Comparison of ENCODE assay signal across 16 mouse cellular contexts in the genomic region with DNA sequence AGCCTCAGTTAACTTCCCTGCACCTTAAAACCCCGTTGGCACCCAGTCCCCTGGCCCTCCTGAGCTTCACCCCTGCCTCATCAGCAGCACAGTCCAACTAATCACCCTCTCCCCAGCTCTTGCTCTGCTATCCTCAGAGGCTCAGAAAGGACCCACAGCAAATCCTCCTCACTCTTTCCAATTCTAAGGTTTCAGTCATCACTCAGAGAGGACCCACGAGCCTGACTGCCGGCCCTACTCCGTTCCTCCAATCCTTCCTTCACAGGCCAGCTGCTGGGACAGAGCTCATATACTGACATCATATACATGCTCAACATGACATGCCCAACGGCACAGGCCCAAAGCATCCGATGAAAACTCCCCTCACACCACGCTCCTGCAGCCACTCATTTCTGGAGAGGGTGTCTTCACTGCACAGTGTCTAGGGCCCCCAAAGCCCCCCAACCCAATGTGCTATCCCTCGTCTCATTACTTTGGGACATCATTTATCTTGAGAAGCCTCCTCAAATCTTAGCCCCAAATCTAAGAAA. TPM values are rescaled to one million over a fixed set of nuclear protein-coding genes. Genes with fewer than 3 reads are reported as not detected.
DNase-seq lines count a peak whose midpoint lies in the region; ATAC-seq lines count a peak whose summit lies in the region.
"Had no signal": no experiment of that assay in that cellular context is flagged by ENCODE, and none has a peak within 500 bp of the region (broad histone marks: within the 10 kb centered on the region; RNA-seq: fewer than 3 reads in every experiment).

No protein-coding gene starts in this region.

- H3K4me3 ChIP-seq in forebrain, embryonic 15.5 days, result peak overlapping the region; percentile 2; the same call in 1 of the 2 replicates
- H3K4me3 ChIP-seq in forebrain, embryonic 12.5 days (replicated peaks), result no peak overlapping the region
- H3K4me3 ChIP-seq in hindbrain, embryonic 14.5 days (replicated peaks; ENCODE audit: low read length), result peak overlapping the region; percentile 48; the same call in 1 of the 2 replicates
- H3K4me3 ChIP-seq in hindbrain, embryonic 10.5 days, result no peak overlapping the region
- H3K4me3 ChIP-seq in embryonic facial prominence, embryonic 10.5 days, result no peak overlapping the region
- no peak overlapping the region; the same call in 1 of the 2 replicates for H3K4me3 ChIP-seq in midbrain, embryonic 15.5 days
- H3K4me3 ChIP-seq: erythroblast, embryonic 14.5 days; lung, embryonic 15.5 days had no signal

- H3K27ac ChIP-seq in forebrain, embryonic 15.5 days (replicated peaks), result no peak overlapping the region
- H3K27ac ChIP-seq in forebrain, embryonic 12.5 days, result no peak overlapping the region
- no peak overlapping the region for H3K27ac ChIP-seq in hindbrain, embryonic 14.5 days
- no peak overlapping the region for H3K27ac ChIP-seq in hindbrain, embryonic 10.5 days
- H3K27ac ChIP-seq in embryonic facial prominence, embryonic 10.5 days (replicated peaks), result no peak overlapping the region
- no peak overlapping the region for H3K27ac ChIP-seq in midbrain, embryonic 15.5 days
- H3K27ac ChIP-seq: lung, embryonic 15.5 days had no signal

- intact Hi-C loops in gastrocnemius, postnatal 14 days (cut with DNase I; ENCODE audit: low total_unique reads), result no loop called here

- peaks cover 14% of the 10 kb centered on the region; the same call in 1 of the 2 replicates for H3K4me1 ChIP-seq in forebrain, embryonic 15.5 days
- H3K4me1 ChIP-seq in forebrain, embryonic 12.5 days, result peaks cover 15% of the 10 kb centered on the region
- H3K4me1 ChIP-seq in hindbrain, embryonic 14.5 days (replicated peaks; ENCODE audit: control insufficient read depth, insufficient read depth, low read length), result peaks cover 8% of the 10 kb centered on the region; the same call in 1 of the 2 replicates
- peaks cover 30% of the 10 kb centered on the region for H3K4me1 ChIP-seq in hindbrain, embryonic 10.5 days (replicated peaks)
- H3K4me1 ChIP-seq in embryonic facial prominence, embryonic 10.5 days, result peaks cover 16% of the 10 kb centered on the region
- H3K4me1 ChIP-seq in midbrain, embryonic 15.5 days, result peaks cover 17% of the 10 kb centered on the region; the same call in 1 of the 2 replicates

- H3K9ac ChIP-seq in forebrain, embryonic 15.5 days (replicated peaks), result no peak overlapping the region
- no peak overlapping the region for H3K9ac ChIP-seq in forebrain, embryonic 12.5 days
- H3K9ac ChIP-seq in hindbrain, embryonic 14.5 days, result peak overlapping the region; percentile 63; the same call in 1 of the 2 replicates
- H3K9ac ChIP-seq in midbrain, embryonic 15.5 days, result no peak overlapping the region
- H3K9ac ChIP-seq: lung, embryonic 15.5 days had no signal

- DNase-seq in hindbrain, embryonic 14.5 days (ENCODE audit: low spot score), result no peak
- no peak for DNase-seq in hindbrain, embryonic 10.5 days (ENCODE audit: low spot score)
- DNase-seq in embryonic facial prominence, embryonic 10.5 days (ENCODE audit: low spot score), result peak; percentile 7
- DNase-seq in gastrocnemius, postnatal 14 days, result no peak
- DNase-seq: adrenal gland, adult 8-10 months; gastrocnemius, postnatal 36 days; kidney, adult 18-20 months; left cerebral cortex, postnatal 4 days; thymus, adult 18-20 months had no signal

- H3K4me2 ChIP-seq in forebrain, embryonic 15.5 days (replicated peaks), result peak overlapping the region; percentile 76; the same call in 1 of the 2 replicates
- no peak overlapping the region for H3K4me2 ChIP-seq in forebrain, embryonic 12.5 days
- peak overlapping the region; percentile 65 for H3K4me2 ChIP-seq in hindbrain, embryonic 14.5 days (replicated peaks)
- peak overlapping the region; percentile 78 for H3K4me2 ChIP-seq in midbrain, embryonic 15.5 days

- WGBS in forebrain, embryonic 15.5 days, result 77% methylated on average over 8 of the region's 8 CpGs
- WGBS in forebrain, embryonic 12.5 days, result 77% methylated on average over 8 of the region's 8 CpGs
- WGBS in hindbrain, embryonic 14.5 days, result 81% methylated on average over 8 of the region's 8 CpGs
- 85% methylated on average over 8 of the region's 8 CpGs for WGBS in hindbrain, embryonic 10.5 days
- WGBS in embryonic facial prominence, embryonic 10.5 days, result 80% methylated on average over 8 of the region's 8 CpGs
- 77% methylated on average over 8 of the region's 8 CpGs for WGBS in midbrain, embryonic 15.5 days

- H3K27me3 ChIP-seq in forebrain, embryonic 15.5 days, result no peaks in the 10 kb centered on the region
- H3K27me3 ChIP-seq in forebrain, embryonic 12.5 days, result 0 out of 2 replicates have a peak, but pooled peaks cover 10% of the 10 kb centered on the region
- H3K27me3 ChIP-seq in hindbrain, embryonic 14.5 days (ENCODE audit: control insufficient read depth, insufficient read depth, low read length), result no peaks in the 10 kb centered on the region
- peaks cover 10% of the 10 kb centered on the region; the same call in 1 of the 2 replicates for H3K27me3 ChIP-seq in hindbrain, embryonic 10.5 days (ENCODE audit: insufficient read depth, poor library complexity, severe bottlenecking)
- H3K27me3 ChIP-seq in embryonic facial prominence, embryonic 10.5 days (replicated peaks; ENCODE audit: low read depth, poor library complexity, severe bottlenecking), result peaks cover 18% of the 10 kb centered on the region
- no peaks in the 10 kb centered on the region for H3K27me3 ChIP-seq in midbrain, embryonic 15.5 days (replicated peaks)
- H3K27me3 ChIP-seq: lung, embryonic 15.5 days had no signal

- ATAC-seq in forebrain, embryonic 15.5 days (replicated peaks), result no peak
- ATAC-seq in forebrain, embryonic 12.5 days (ENCODE audit: low FRiP score), result no peak
- ATAC-seq in hindbrain, embryonic 14.5 days (ENCODE audit: low FRiP score), result no peak
- ATAC-seq in midbrain, embryonic 15.5 days (replicated peaks), result no peak
- no peak for ATAC-seq in frontal cortex, adult (ENCODE audit: low TSS enrichment)

- peaks cover 21% of the 10 kb centered on the region for H3K36me3 ChIP-seq in forebrain, embryonic 15.5 days
- peaks cover 21% of the 10 kb centered on the region for H3K36me3 ChIP-seq in forebrain, embryonic 12.5 days (replicated peaks)
- H3K36me3 ChIP-seq in hindbrain, embryonic 14.5 days (replicated peaks; ENCODE audit: control insufficient read depth, insufficient read depth), result peaks cover 23% of the 10 kb centered on the region
- peaks cover 25% of the 10 kb centered on the region for H3K36me3 ChIP-seq in hindbrain, embryonic 10.5 days
- H3K36me3 ChIP-seq in embryonic facial prominence, embryonic 10.5 days (replicated peaks), result peaks cover 25% of the 10 kb centered on the region
- peaks cover 19% of the 10 kb centered on the region; the same call in 1 of the 2 replicates for H3K36me3 ChIP-seq in midbrain, embryonic 15.5 days (replicated peaks)

- H3K9me3 ChIP-seq in forebrain, embryonic 15.5 days, result no peaks in the 10 kb centered on the region
- H3K9me3 ChIP-seq in forebrain, embryonic 12.5 days, result no peaks in the 10 kb centered on the region
- no peaks in the 10 kb centered on the region for H3K9me3 ChIP-seq in hindbrain, embryonic 14.5 days (ENCODE audit: control insufficient read depth, low read length)
- no peaks in the 10 kb centered on the region for H3K9me3 ChIP-seq in hindbrain, embryonic 10.5 days
- H3K9me3 ChIP-seq in embryonic facial prominence, embryonic 10.5 days, result no peaks in the 10 kb centered on the region
- no peaks in the 10 kb centered on the region for H3K9me3 ChIP-seq in midbrain, embryonic 15.5 days
- H3K9me3 ChIP-seq: lung, embryonic 15.5 days had no signal

RNA-seq across cellular contexts. Expression of gene Ppfia4, which starts 10.1 kb away (rescaled TPM):
- 9.3 and 11.3 TPM in 2 replicates for polyA plus RNA-seq in forebrain, embryonic 15.5 days (2015; fragmentation: Nextera tagmentation; extraction: Ambion mirVana)
- 3.1 and 3.2 TPM in 2 replicates for polyA plus RNA-seq in forebrain, embryonic 12.5 days (2016; fragmentation: Nextera tagmentation; extraction: Ambion mirVana)
- 20.4 and 22.3 TPM in 2 replicates for polyA plus RNA-seq in hindbrain, embryonic 14.5 days (2014; fragmentation: Nextera tagmentation; extraction: Ambion mirVana)
- 3.2 and 4.1 TPM in 2 replicates for polyA plus RNA-seq in hindbrain, embryonic 10.5 days (2016; fragmentation: Nextera tagmentation; extraction: Ambion mirVana)
- 2.4 and 2.5 TPM in 2 replicates for polyA plus RNA-seq in embryonic facial prominence, embryonic 10.5 days (2016; fragmentation: Nextera tagmentation; extraction: Ambion mirVana)
- 18.9 and 20.4 TPM in 2 replicates for polyA plus RNA-seq in midbrain, embryonic 15.5 days (2015; fragmentation: Nextera tagmentation; extraction: Ambion mirVana)
- 1 to 10 TPM; 4.3 to 6.7 TPM for total RNA-seq in gastrocnemius, postnatal 14 days (2021)

RNA-seq across cellular contexts. Expression of gene Tmem183a, which starts 18.9 kb away (rescaled TPM):
- polyA plus RNA-seq in forebrain, embryonic 15.5 days (2015; fragmentation: Nextera tagmentation; extraction: Ambion mirVana), result 139 and 150 TPM in 2 replicates
- 130 and 131 TPM in 2 replicates for polyA plus RNA-seq in forebrain, embryonic 12.5 days (2016; fragmentation: Nextera tagmentation; extraction: Ambion mirVana)
- 134 and 140 TPM in 2 replicates for polyA plus RNA-seq in hindbrain, embryonic 14.5 days (2014; fragmentation: Nextera tagmentation; extraction: Ambion mirVana)
- polyA plus RNA-seq in hindbrain, embryonic 10.5 days (2016; fragmentation: Nextera tagmentation; extraction: Ambion mirVana), result 108 and 132 TPM in 2 replicates
- 119 and 126 TPM in 2 replicates for polyA plus RNA-seq in embryonic facial prominence, embryonic 10.5 days (2016; fragmentation: Nextera tagmentation; extraction: Ambion mirVana)
- polyA plus RNA-seq in midbrain, embryonic 15.5 days (2015; fragmentation: Nextera tagmentation; extraction: Ambion mirVana), result 144 and 147 TPM in 2 replicates
- 10 to 100 TPM; 13.8 to 19.5 TPM for total RNA-seq in gastrocnemius, postnatal 14 days (2021)

RNA-seq across cellular contexts. Expression of gene 4933406M09Rik, which starts 42.9 kb away (rescaled TPM):
- polyA plus RNA-seq in forebrain, embryonic 15.5 days (2015; fragmentation: Nextera tagmentation; extraction: Ambion mirVana), result not detected in 2 replicates
- not detected in 2 replicates for polyA plus RNA-seq in forebrain, embryonic 12.5 days (2016; fragmentation: Nextera tagmentation; extraction: Ambion mirVana)
- not detected in 2 replicates for polyA plus RNA-seq in hindbrain, embryonic 14.5 days (2014; fragmentation: Nextera tagmentation; extraction: Ambion mirVana)
- not detected in 2 replicates for polyA plus RNA-seq in hindbrain, embryonic 10.5 days (2016; fragmentation: Nextera tagmentation; extraction: Ambion mirVana)
- not detected in 2 replicates for polyA plus RNA-seq in embryonic facial prominence, embryonic 10.5 days (2016; fragmentation: Nextera tagmentation; extraction: Ambion mirVana)
- not detected in 2 replicates for polyA plus RNA-seq in midbrain, embryonic 15.5 days (2015; fragmentation: Nextera tagmentation; extraction: Ambion mirVana)
- total RNA-seq in gastrocnemius, postnatal 14 days (2021), result not detected
- total RNA-seq: adrenal gland, adult 8-10 months; gastrocnemius, postnatal 36 days; layer of hippocampus, adult 8-10 months; left cerebral cortex, postnatal 4 days had no signal
- polyA plus RNA-seq: lung, embryonic 15.5 days had no signal

RNA-seq across cellular contexts. Expression of gene Myog, which starts 53.1 kb away (rescaled TPM):
- 0.22 TPM in 1 of 2 replicates, not detected in the other for polyA plus RNA-seq in forebrain, embryonic 15.5 days (2015; fragmentation: Nextera tagmentation; extraction: Ambion mirVana)
- 1.2 TPM in 1 of 2 replicates, not detected in the other for polyA plus RNA-seq in forebrain, embryonic 12.5 days (2016; fragmentation: Nextera tagmentation; extraction: Ambion mirVana)
- polyA plus RNA-seq in hindbrain, embryonic 14.5 days (2014; fragmentation: Nextera tagmentation; extraction: Ambion mirVana), result 0.13 and 0.17 TPM in 2 replicates
- 0.14 and 0.33 TPM in 2 replicates for polyA plus RNA-seq in hindbrain, embryonic 10.5 days (2016; fragmentation: Nextera tagmentation; extraction: Ambion mirVana)
- polyA plus RNA-seq in embryonic facial prominence, embryonic 10.5 days (2016; fragmentation: Nextera tagmentation; extraction: Ambion mirVana), result 0.62 and 3.1 TPM in 2 replicates
- 0.10 TPM in 1 of 2 replicates, not detected in the other for polyA plus RNA-seq in midbrain, embryonic 15.5 days (2015; fragmentation: Nextera tagmentation; extraction: Ambion mirVana)
- 10 to 100 TPM; 67.9 to 75.3 TPM for total RNA-seq in gastrocnemius, postnatal 14 days (2021)
- total RNA-seq: adrenal gland, adult 8-10 months; layer of hippocampus, adult 8-10 months; left cerebral cortex, postnatal 4 days had no signal
- polyA plus RNA-seq: erythroblast, embryonic 14.5 days had no signal

Comparison
In these comparisons a context has a peak if more than half of its experiments do, and no peak if none do; other contexts are left out.
1. H3K4me3 ChIP-seq: peak in forebrain, embryonic 15.5 days (single experiment) and hindbrain, embryonic 14.5 days (single experiment); none in forebrain, embryonic 12.5 days (single experiment), hindbrain, embryonic 10.5 days (single experiment), embryonic facial prominence, embryonic 10.5 days (single experiment) and midbrain, embryonic 15.5 days (single experiment).